Mouse (Mus musculus) midbrain, embryonic 15.5 days (tissue): ENCODE measurements around the gene Gm20708. TPM values are rescaled to one million over a fixed set of nuclear protein-coding genes. Genes with fewer than 3 reads are reported as not detected.
A peak's percentile ranks its signal among the peaks of the same experiment; 100 is the strongest.
"Not testable (repeated sequence)": the region's sequence is repeated elsewhere in the genome, so short reads cannot be mapped to it uniquely, and the experiment has no call there.

ENCODE experiments used
- ATAC-seq: fragments of 200-750 bp; cut with Nextera tagmentation; replicated peaks from 2 replicates; pipeline ENCODE4 v1.8.0; 2017; ENCODE audit warnings: moderate TSS enrichment
- H3K27ac ChIP-seq: fragments of 300-500 bp; sonication (generic); 2 replicates; pipeline ENCODE4 v1.5.1; 2015; ENCODE audit warnings: mild to moderate bottlenecking, inconsistent platforms
- H3K27me3 ChIP-seq: fragments of 300-500 bp; sonication (generic); replicated peaks from 2 replicates; pipeline ENCODE4 v1.6.1; 2015; ENCODE audit warnings: inconsistent platforms
- H3K36me3 ChIP-seq: fragments of 300-500 bp; sonication (generic); replicated peaks from 2 replicates; pipeline ENCODE4 v1.6.1; 2015; ENCODE audit warnings: inconsistent platforms
- H3K4me1 ChIP-seq: fragments of 300-500 bp; sonication (generic); 2 replicates; pipeline ENCODE4 v1.6.1; 2015; ENCODE audit warnings: inconsistent platforms
- H3K4me2 ChIP-seq: fragments of 300-500 bp; sonication (generic); 2 replicates; pipeline ENCODE4 v1.6.1; 2015; ENCODE audit warnings: inconsistent platforms, mild to moderate bottlenecking, moderate library complexity
- H3K4me3 ChIP-seq: fragments of 300-500 bp; sonication (generic); 2 replicates; pipeline ENCODE4 v1.5.1; 2015; ENCODE audit warnings: mild to moderate bottlenecking, inconsistent platforms
- H3K9ac ChIP-seq: fragments of 300-500 bp; sonication (generic); 2 replicates; pipeline ENCODE4 v1.6.1; 2015; ENCODE audit warnings: mild to moderate bottlenecking, inconsistent platforms
- H3K9me3 ChIP-seq: fragments of 300-500 bp; sonication (generic); 2 replicates; pipeline ENCODE4 v1.6.1; 2016; ENCODE audit warnings: inconsistent platforms
- WGBS: fragments of 180-500 bp; shearing (Covaris S2); methylation state at CpG from one replicate; pipeline ENCODE4 v1.1.7; 2015; ENCODE audit warnings: mixed read lengths; 5-methylcytosine and 5-hydroxymethylcytosine counted together
- polyA plus RNA-seq: library from polyadenylated mRNA; unstranded; fragments of >200 nt; fragmentation: Nextera tagmentation; extraction: Ambion mirVana; gene quantifications from 2 replicates; pipeline ENCODE4 v1.2.1, GENCODE M21; 2015

Gm20708 gene
- polyA plus RNA-seq, 1 experiment from 2014 or later: 1.4 TPM

DNA sequence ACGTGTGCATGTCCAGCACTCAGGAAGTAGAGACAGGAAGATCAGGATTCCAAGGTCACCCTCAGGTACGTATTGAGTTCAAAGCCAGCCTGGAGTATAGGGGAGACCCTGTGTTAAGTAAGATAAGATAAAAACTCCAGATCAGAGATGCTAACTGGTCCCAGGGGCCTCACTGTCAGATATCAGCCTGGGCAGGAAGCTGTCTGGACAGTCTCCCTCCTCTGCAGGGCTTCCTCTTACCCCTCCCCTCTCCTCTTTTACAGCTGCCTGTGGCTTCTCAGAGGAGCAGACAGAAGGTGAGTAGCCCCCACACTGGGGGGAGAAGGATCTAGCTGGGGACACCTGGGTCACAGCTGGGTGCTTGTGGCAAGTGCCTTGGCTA, 11.3 kb upstream of the Gm20708 start:
- ATAC-seq: no peak
- Histone ChIP-seq H3K27ac (no peak overlapping the region), H3K27me3 (no peaks in the 10 kb centered on the region), H3K4me3 (no peak overlapping the region), H3K9ac (no peak overlapping the region), H3K36me3 (no peaks in the 10 kb centered on the region), H3K9me3 (no peaks in the 10 kb centered on the region), H3K4me2 (no peak overlapping the region), H3K4me1 (no peaks in the 10 kb centered on the region)
- 45% methylated on average over 2 of the region's 2 CpGs for WGBS

DNA sequence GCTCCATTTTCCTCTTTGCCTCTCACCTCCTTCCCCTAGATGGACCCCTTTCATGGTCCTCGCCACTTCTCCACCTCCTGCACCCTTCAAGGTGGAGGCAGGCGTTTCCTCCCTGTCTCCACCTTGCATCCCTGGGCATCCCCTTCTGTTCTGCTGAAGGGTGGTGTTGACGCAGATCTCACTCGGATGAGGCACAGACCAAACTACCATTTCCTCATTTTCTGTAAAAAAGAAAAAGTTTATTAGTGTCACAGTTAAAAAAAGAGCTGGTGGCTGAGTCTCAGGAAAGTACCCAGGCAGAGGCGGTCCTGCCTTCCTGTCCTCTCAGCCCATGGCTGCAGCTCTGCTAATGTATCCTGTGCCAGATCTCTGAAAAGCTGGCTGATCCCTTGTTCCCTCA, 10.3 kb upstream of the Gm20708 start:
- Histone ChIP-seq H3K36me3 (no peaks in the 10 kb centered on the region), H3K4me3 (no peak overlapping the region), H3K9me3 (no peaks in the 10 kb centered on the region), H3K9ac (no peak overlapping the region), H3K27ac (no peak overlapping the region), H3K27me3 (no peaks in the 10 kb centered on the region), H3K4me2 (no peak overlapping the region), H3K4me1 (no peaks in the 10 kb centered on the region)
- no peak for ATAC-seq
- 71% methylated on average over 5 of the region's 5 CpGs for WGBS

DNA sequence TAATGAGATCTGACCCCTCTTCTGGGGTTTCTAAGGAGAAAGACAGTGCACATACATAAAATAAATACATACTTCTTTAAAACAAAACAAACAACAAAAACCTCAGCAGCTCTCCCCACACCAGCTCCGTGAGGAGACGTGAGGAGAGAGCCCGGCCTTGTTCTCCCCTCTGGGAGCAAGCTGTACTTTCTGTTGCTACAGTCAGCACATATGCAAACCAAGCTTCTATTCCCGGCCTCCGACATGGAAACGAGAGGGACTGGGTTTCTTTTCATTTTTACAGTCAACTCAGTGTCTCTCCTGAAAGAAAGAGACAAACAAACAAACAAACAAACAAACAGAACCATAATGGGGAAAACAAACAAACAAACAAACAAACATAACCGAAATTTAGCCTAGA, 9.4 kb upstream of the Gm20708 start:
- Histone ChIP-seq H3K9ac (no peak overlapping the region), H3K9me3 (no peaks in the 10 kb centered on the region), H3K4me2 (no peak overlapping the region), H3K4me1 (no peaks in the 10 kb centered on the region), H3K27ac (no peak overlapping the region), H3K27me3 (no peaks in the 10 kb centered on the region), H3K36me3 (no peaks in the 10 kb centered on the region), H3K4me3 (no peak overlapping the region)
- no peak for ATAC-seq
- 88% methylated on average over 7 of the region's 7 CpGs for WGBS

DNA sequence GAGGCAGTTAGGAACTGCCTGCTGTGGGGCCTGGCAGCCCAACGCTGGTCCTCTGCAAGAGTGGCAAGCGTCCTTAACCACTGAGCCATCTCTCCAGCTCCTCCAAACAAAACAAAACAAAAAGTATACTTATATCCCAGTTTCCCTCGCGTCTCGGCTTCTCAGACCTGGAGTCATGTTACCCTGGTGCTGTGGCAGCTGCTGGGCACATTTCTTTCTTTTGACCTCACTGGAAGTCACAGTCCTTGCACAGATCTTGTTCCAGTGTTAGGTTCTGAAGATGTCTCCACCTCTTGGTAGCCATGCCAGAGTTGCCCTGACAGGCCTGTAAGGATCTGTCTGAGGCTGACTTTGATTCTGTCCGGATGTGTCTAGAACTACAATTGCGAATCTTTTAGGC, 7.8 kb upstream of the Gm20708 start:
- 82% methylated on average over 7 of the region's 7 CpGs for WGBS
- Histone ChIP-seq H3K27me3 (no peaks in the 10 kb centered on the region), H3K36me3 (no peaks in the 10 kb centered on the region), H3K4me3 (no peak overlapping the region), H3K4me1 (no peaks in the 10 kb centered on the region), H3K4me2 (no peak overlapping the region), H3K9ac (no peak overlapping the region), H3K9me3 (no peaks in the 10 kb centered on the region), H3K27ac (no peak overlapping the region)
- ATAC-seq: no peak

DNA sequence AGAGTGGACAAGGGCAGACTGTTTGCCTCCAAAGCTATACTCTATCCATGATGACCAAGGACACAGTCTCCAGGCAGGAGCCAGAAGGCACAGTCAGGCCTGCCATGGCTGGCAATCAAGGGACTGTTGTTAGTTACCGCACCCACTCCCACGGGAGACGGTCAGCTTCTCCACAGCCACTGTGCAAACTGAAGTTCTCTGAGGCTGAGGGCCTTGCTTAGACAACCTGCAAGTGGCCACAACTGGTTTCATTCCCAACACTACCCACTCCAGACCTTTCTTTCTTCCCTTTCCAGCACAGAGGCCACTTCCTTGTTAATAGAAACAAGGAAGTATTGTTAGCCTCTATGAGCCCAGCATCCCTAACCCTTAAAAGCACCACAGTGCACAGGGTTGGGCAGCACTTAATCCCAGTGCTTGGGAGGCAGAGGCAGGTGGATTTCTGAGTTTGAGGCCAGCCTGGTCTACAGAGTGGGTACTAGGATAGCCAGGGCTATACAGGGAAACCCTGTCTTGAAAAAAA, 6.2 kb upstream of the Gm20708 start:
- 92% methylated on average over 3 of the region's 3 CpGs for WGBS
- no peak overlapping the region for H3K4me3 ChIP-seq
- H3K27ac ChIP-seq: no peak overlapping the region
- no peaks in the 10 kb centered on the region for H3K27me3 ChIP-seq
- no peaks in the 10 kb centered on the region for H3K36me3 ChIP-seq
- H3K9ac ChIP-seq: no peak overlapping the region
- ATAC-seq: no peak
- H3K9me3 ChIP-seq: no peaks in the 10 kb centered on the region
- H3K4me1 ChIP-seq: no peaks in the 10 kb centered on the region
- H3K4me2 ChIP-seq: no peak overlapping the region

DNA sequence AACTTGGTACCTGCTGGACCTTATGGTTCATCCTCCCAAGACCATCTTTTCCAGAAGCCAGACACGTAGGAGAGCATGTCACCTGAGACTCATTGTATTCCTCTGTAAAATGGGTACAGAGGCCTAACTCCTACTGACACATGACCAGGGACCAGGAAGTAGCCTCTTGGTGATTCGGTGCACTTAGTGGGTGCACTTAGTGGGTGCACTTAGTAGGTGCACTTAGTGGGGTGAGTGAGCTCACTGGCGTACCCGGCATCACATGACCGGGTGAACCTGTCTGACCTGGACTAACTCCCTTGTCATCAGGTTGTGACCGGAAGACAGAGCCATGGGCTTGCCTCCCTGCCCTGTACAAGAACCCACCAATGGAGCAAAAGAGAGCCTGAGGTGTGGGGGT, 2.7 kb upstream of the Gm20708 start:
- Histone ChIP-seq H3K36me3 (no peaks in the 10 kb centered on the region), H3K4me1 (peaks cover 20% of the 10 kb centered on the region), H3K9ac (no peak overlapping the region), H3K9me3 (no peaks in the 10 kb centered on the region), H3K4me3 (no peak overlapping the region), H3K27me3 (peaks cover 21% of the 10 kb centered on the region), H3K4me2 (no peak overlapping the region), H3K27ac (no peak overlapping the region)
- ATAC-seq: no peak
- WGBS: 94% methylated on average over 6 of the region's 6 CpGs

DNA sequence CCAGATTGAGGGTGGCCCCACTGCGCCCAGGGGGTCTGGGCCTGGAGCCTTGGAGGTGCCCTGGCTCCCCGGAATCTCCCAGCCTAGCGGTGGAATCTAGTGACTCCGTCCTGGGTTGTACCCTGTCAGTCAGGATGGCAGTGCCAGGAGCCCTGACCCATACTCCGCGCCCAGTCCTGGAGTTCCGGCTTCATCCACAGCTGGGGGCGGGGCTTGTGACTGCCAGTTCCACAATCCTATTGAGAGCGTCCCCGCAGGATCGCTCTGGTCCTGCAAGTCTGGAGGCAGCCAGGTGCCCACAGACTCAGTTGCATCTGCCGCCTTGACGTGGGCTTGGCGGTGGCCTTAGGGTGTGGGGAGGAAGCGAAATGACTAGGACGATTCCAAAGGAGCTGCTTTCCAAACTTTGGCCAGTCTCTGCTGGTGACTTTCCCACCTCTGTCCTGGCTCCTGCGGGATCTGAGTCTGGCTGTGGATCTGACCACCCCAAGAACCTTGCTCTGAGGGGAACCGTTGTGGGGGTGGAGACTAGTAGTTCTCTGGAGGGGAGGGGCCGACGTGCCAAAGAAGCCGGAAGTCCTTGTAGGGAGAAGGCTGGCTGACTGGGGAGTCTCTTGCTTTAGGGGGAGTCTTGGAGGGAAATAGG, 1.1 kb downstream of the Gm20708 start:
- H3K36me3 ChIP-seq: no peaks in the 10 kb centered on the region
- peaks cover 20% of the 10 kb centered on the region for H3K4me1 ChIP-seq
- peaks cover 21% of the 10 kb centered on the region for H3K27me3 ChIP-seq
- no peak overlapping the region for H3K27ac ChIP-seq
- peak overlapping the region; percentile 96 for H3K4me2 ChIP-seq
- WGBS: 2% methylated on average over 21 of the region's 21 CpGs
- peak; percentile 78; the same call in 1 of the 2 replicates for ATAC-seq
- H3K9ac ChIP-seq: peak overlapping the region; percentile 50; the same call in 1 of the 2 replicates
- no peaks in the 10 kb centered on the region for H3K9me3 ChIP-seq
- peak overlapping the region; percentile 54 for H3K4me3 ChIP-seq

DNA sequence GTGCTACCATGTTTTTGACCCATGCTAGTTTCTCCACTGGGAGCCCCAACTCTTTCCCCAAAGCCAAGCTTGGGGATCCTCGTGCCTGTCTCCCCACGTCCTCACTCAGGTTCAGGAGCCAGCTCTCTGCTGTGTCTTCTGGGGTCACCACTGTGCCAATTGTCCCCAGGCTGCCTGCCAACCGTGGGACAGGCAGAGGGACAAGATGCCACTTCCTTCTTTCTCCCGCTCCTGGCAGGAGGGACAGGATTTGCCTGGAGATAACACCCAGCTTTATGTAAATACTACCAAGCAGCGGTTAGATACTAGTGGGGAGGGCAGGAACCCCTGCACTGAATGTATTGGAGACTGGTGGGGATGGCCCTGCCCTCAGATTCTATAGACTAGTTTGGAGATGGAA, 4.4 kb downstream of the Gm20708 start:
- Histone ChIP-seq H3K4me1 (peaks cover 20% of the 10 kb centered on the region), H3K9ac (no peak overlapping the region), H3K36me3 (no peaks in the 10 kb centered on the region), H3K27me3 (peaks cover 21% of the 10 kb centered on the region), H3K4me3 (no peak overlapping the region), H3K27ac (no peak overlapping the region), H3K4me2 (no peak overlapping the region), H3K9me3 (no peaks in the 10 kb centered on the region)
- WGBS: 90% methylated on average over 5 of the region's 5 CpGs
- no peak for ATAC-seq

DNA sequence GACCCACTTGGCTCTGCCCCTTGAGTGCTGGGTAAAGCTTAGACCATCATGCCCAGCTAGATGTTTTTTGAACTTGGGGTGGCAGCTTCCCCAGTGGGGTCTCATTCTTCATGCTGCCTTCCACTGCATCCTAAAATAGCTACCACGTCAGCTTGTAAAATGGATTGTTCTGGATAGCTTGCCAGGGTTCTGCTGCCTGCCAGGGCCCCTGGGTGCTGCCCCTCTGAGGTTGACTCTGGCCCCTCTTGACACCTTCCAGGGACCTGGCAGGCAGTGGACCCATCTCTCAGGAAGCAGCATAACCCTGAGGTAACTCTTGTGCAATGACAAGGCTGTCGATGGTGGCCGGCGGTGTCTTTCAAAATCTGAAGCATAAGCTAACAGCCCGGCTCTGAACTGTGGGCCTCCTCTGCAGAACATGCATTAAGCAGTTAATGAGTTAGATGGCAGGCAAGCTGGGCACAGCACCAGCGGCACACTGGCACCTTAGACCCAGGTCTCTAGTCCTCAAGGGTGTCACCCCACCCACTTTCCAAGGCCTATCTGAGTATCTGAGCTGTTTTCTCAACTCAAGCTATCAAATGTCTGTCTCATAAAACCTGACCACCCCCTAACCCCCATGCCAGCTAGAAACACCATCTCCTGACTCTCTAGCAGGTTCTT, 5.4 kb downstream of the Gm20708 start:
- Histone ChIP-seq H3K4me1 (peaks cover 16% of the 10 kb centered on the region), H3K4me2 (no peak overlapping the region), H3K9me3 (no peaks in the 10 kb centered on the region), H3K27me3 (peaks cover 11% of the 10 kb centered on the region), H3K4me3 (no peak overlapping the region), H3K27ac (no peak overlapping the region), H3K36me3 (no peaks in the 10 kb centered on the region), H3K9ac (no peak overlapping the region)
- 95% methylated on average over 6 of the region's 6 CpGs for WGBS
- ATAC-seq: no peak

DNA sequence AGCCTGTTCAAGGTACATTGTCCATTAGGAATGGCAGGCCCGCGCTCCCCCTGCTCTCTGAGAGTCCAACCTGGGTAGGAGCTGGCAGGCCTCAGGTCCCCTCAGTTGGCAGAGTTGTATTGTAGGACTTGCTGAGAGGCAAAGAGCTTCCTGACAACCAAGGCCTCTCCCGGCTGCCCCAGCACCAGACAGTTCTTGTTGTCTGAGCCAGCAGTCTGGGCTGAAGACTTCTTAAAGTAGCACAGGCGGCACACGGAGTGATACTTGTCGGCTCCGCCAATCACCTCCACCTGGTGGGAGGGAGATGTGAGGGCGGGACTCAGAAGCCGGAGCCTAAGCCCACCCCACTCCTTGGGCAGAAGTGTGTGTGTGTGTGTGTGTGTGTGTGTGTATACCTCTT, 6.4 kb downstream of the Gm20708 start:
- not testable (repeated sequence) for H3K4me3 ChIP-seq, H3K4me2 ChIP-seq, H3K4me1 ChIP-seq, H3K9me3 ChIP-seq, H3K9ac ChIP-seq, H3K36me3 ChIP-seq, ATAC-seq, H3K27ac ChIP-seq, H3K27me3 ChIP-seq
- 83% methylated on average over 9 of the region's 9 CpGs for WGBS

DNA sequence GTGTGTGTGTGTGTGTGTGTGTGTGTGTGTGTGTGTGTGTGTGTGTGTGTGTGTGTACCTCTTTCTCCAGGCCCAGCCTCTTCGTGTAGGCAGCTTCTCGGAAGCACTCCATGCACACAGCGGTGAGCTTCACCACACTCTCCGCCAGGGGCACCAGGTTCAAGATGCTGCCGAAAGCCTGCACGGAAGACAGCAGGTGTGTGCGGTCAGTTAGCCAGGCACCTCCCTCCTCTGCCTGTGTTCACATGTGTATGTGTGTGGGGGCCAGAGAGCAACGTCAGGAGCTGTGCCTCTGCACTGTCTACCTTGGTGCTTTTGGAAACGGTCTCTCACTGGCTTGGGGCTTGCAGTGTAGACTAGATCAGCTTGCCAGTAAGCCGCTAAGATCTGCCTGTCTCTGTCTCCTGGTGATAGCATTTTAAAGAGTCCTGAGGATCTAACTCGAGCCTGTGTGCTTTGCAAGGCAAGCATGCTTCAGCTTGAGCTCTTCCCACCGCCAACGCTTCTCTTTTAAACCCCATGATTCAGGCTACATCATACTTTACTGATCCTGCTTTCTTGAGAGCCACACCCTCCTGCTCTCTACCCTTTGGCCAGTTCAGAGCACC, 7.0 kb downstream of the Gm20708 start:
- Histone ChIP-seq H3K9me3 (no peaks in the 10 kb centered on the region), H3K9ac (no peak overlapping the region), H3K27me3 (no peaks in the 10 kb centered on the region), H3K4me1 (peaks cover 5% of the 10 kb centered on the region; the same call in 1 of the 2 replicates), H3K4me2 (no peak overlapping the region), H3K36me3 (no peaks in the 10 kb centered on the region), H3K27ac (no peak overlapping the region), H3K4me3 (no peak overlapping the region)
- no peak for ATAC-seq
- 89% methylated on average over 12 of the region's 13 CpGs for WGBS

DNA sequence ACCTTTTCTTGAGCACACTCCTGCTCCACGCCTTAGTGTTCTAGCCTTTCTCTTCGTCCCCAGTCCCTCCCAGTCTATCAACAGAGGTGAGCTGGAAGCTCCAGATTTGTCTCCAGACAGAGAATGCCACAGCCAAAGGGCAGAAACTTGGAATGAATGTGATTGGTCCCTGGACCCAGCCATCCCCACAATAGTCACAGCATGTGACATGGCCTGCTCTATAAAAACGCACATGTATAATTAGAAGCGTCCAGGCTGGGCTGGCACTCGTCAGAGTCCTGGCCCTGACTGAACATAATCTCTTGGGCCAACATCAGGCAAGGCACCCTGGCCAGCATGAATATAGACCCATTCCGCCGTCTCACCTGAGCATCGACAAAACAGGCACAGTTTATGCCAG, 9.6 kb downstream of the Gm20708 start:
- Histone ChIP-seq H3K9me3 (no peaks in the 10 kb centered on the region), H3K27ac (no peak overlapping the region), H3K4me1 (peaks cover 7% of the 10 kb centered on the region), H3K36me3 (no peaks in the 10 kb centered on the region), H3K4me2 (no peak overlapping the region), H3K27me3 (no peaks in the 10 kb centered on the region), H3K9ac (peak overlapping the region; percentile 7; the same call in 1 of the 2 replicates), H3K4me3 (no peak overlapping the region)
- ATAC-seq: no peak
- WGBS: 54% methylated on average over 8 of the region's 8 CpGs
